Comparison of ENCODE assay signal across 10 mouse cellular contexts in genomic region chr6:112700392-112700791, GRCm38 (mm10). TPM values are rescaled to one million over a fixed set of nuclear protein-coding genes. Genes with fewer than 3 reads are reported as not detected.
DNase-seq lines count a peak whose midpoint lies in the region; ATAC-seq and TF ChIP-seq lines count a peak whose summit lies in the region.
"Had no signal": no experiment of that assay in that cellular context is flagged by ENCODE, and none has a peak within 500 bp of the region (broad histone marks: within the 10 kb centered on the region; RNA-seq: fewer than 3 reads in every experiment).

No protein-coding gene starts in this region.

- H3K9ac ChIP-seq in forebrain, embryonic 13.5 days = no peak overlapping the region
- H3K9ac ChIP-seq in forebrain, embryonic 12.5 days = no peak overlapping the region
- no peak overlapping the region for H3K9ac ChIP-seq in limb, embryonic 14.5 days (ENCODE audit: low read depth, low read length, severe bottlenecking)
- H3K9ac ChIP-seq: heart, embryonic 13.5 days; midbrain, embryonic 12.5 days had no signal

- TF ChIP-seq CTCF in spleen, adult 2 months (IDR thresholded peaks at IDR 0.05; ENCODE audit: extremely low read depth, insufficient read depth, insufficient read length, insufficient replicate concordance) = peak; percentile 44; the same call in 1 of the 2 replicates

- no peak overlapping the region for H3K4me2 ChIP-seq in forebrain, embryonic 13.5 days
- H3K4me2 ChIP-seq in forebrain, embryonic 12.5 days = no peak overlapping the region
- no peak overlapping the region for H3K4me2 ChIP-seq in limb, embryonic 14.5 days (replicated peaks; ENCODE audit: low read depth, low read length, severe bottlenecking)
- H3K4me2 ChIP-seq: heart, embryonic 13.5 days; midbrain, embryonic 12.5 days had no signal

- H3K27ac ChIP-seq in forebrain, embryonic 13.5 days = no peak overlapping the region
- H3K27ac ChIP-seq in forebrain, embryonic 12.5 days = no peak overlapping the region
- H3K27ac ChIP-seq in limb, embryonic 14.5 days (replicated peaks; ENCODE audit: low read depth, low read length) = no peak overlapping the region
- H3K27ac ChIP-seq in spleen, adult 2 months (ENCODE audit: insufficient read depth, low read length) = no peak overlapping the region
- H3K27ac ChIP-seq: heart, embryonic 13.5 days; midbrain, embryonic 12.5 days had no signal

- no peak overlapping the region for H3K4me3 ChIP-seq in forebrain, embryonic 13.5 days
- H3K4me3 ChIP-seq in forebrain, embryonic 12.5 days (replicated peaks) = no peak overlapping the region
- H3K4me3 ChIP-seq in limb, embryonic 14.5 days (replicated peaks; ENCODE audit: low read length) = no peak overlapping the region
- no peak overlapping the region for H3K4me3 ChIP-seq in spleen, adult 2 months (ENCODE audit: extremely low read depth, insufficient read depth, insufficient read length)
- H3K4me3 ChIP-seq: heart, embryonic 13.5 days; midbrain, embryonic 12.5 days had no signal

- no peak for TF ChIP-seq POLR2A in limb, embryonic 14.5 days (IDR thresholded peaks at IDR 0.05; ENCODE audit: borderline replicate concordance, extremely low read depth, insufficient read depth, insufficient read length)
- no peak for TF ChIP-seq POLR2A in spleen, adult 2 months (IDR thresholded peaks at IDR 0.05; ENCODE audit: low read depth, low read length)

- 0 out of 2 replicates have a peak, but pooled peaks cover 4% of the 10 kb centered on the region for H3K27me3 ChIP-seq in forebrain, embryonic 13.5 days
- 0 out of 2 replicates have a peak, but pooled peaks cover 4% of the 10 kb centered on the region for H3K27me3 ChIP-seq in forebrain, embryonic 12.5 days
- H3K27me3 ChIP-seq in limb, embryonic 14.5 days (ENCODE audit: control insufficient read depth, insufficient read depth, low read length) = 0 out of 2 replicates have a peak, but pooled peaks cover 3% of the 10 kb centered on the region
- no peaks in the 10 kb centered on the region for H3K27me3 ChIP-seq in spleen, adult 2 months (ENCODE audit: control insufficient read depth, insufficient read depth, low read length)

- 2% methylated on average over 1 of the region's 1 CpGs for WGBS in forebrain, embryonic 13.5 days
- WGBS in forebrain, embryonic 12.5 days = 0% methylated on average over 1 of the region's 1 CpGs
- WGBS in limb, embryonic 14.5 days = 0% methylated on average over 1 of the region's 1 CpGs
- 4% methylated on average over 1 of the region's 1 CpGs for WGBS in spleen, adult 2 months

- H3K36me3 ChIP-seq in forebrain, embryonic 13.5 days (ENCODE audit: poor library complexity, severe bottlenecking) = no peaks in the 10 kb centered on the region
- no peaks in the 10 kb centered on the region for H3K36me3 ChIP-seq in forebrain, embryonic 12.5 days (replicated peaks)
- H3K36me3 ChIP-seq in limb, embryonic 14.5 days (ENCODE audit: control insufficient read depth, insufficient read depth, low read length) = no peaks in the 10 kb centered on the region
- H3K36me3 ChIP-seq in spleen, adult 2 months (ENCODE audit: control insufficient read depth, insufficient read depth, low read length) = no peaks in the 10 kb centered on the region
- H3K36me3 ChIP-seq: heart, embryonic 13.5 days; midbrain, embryonic 12.5 days had no signal

- intact Hi-C loops in gastrocnemius, postnatal 14 days (cut with DNase I; ENCODE audit: low total_unique reads) = loop anchor here (5.0 kb wide), 1 partner anchor 302 kb away; no protein-coding TSS in a partner anchor

- no peaks in the 10 kb centered on the region for H3K9me3 ChIP-seq in forebrain, embryonic 13.5 days (replicated peaks)
- H3K9me3 ChIP-seq in forebrain, embryonic 12.5 days = no peaks in the 10 kb centered on the region
- H3K9me3 ChIP-seq in limb, embryonic 14.5 days (ENCODE audit: control insufficient read depth, low read length) = no peaks in the 10 kb centered on the region
- H3K9me3 ChIP-seq: heart, embryonic 13.5 days; midbrain, embryonic 12.5 days had no signal

- ATAC-seq in forebrain, embryonic 13.5 days = peak; percentile 25; the same call in 1 of the 2 replicates
- ATAC-seq in forebrain, embryonic 12.5 days (ENCODE audit: low FRiP score) = no peak
- ATAC-seq in limb, embryonic 14.5 days (ENCODE audit: low FRiP score, low read depth) = no peak

- DNase-seq in right cerebral cortex, adult 2 months (ENCODE audit: low spot score in 2 of 2) = peak; percentile 61 to 70
- DNase-seq in right cerebral cortex, postnatal 25 days = no peak
- peak; percentile 51 for DNase-seq in cerebellum, adult 11-12 months
- DNase-seq in gastrocnemius, postnatal 14 days = peak; percentile 34
- peak; percentile 60 for DNase-seq in limb, embryonic 14.5 days (ENCODE audit: low spot score)
- DNase-seq in spleen, adult 2 months (ENCODE audit: low read depth in 1 of 2, low spot score in 2 of 2) = peak in 1 of 2 experiments; percentile 54

- peaks cover 11% of the 10 kb centered on the region for H3K4me1 ChIP-seq in forebrain, embryonic 13.5 days
- peaks cover 7% of the 10 kb centered on the region; the same call in 1 of the 2 replicates for H3K4me1 ChIP-seq in forebrain, embryonic 12.5 days
- H3K4me1 ChIP-seq in limb, embryonic 14.5 days (ENCODE audit: control insufficient read depth, insufficient read depth, low read length) = no peaks in the 10 kb centered on the region
- H3K4me1 ChIP-seq in spleen, adult 2 months (ENCODE audit: control insufficient read depth, insufficient read depth, insufficient read length) = no peaks in the 10 kb centered on the region

RNA-seq across cellular contexts. Expression of gene Rad18, which starts 3.9 kb away (rescaled TPM):
- polyA plus RNA-seq in forebrain, embryonic 13.5 days (2015; fragmentation: Nextera tagmentation; extraction: Ambion mirVana) = 33.1 and 37.5 TPM in 2 replicates
- polyA plus RNA-seq in forebrain, embryonic 12.5 days (2016; fragmentation: Nextera tagmentation; extraction: Ambion mirVana) = 42.4 and 47.8 TPM in 2 replicates
- total RNA-seq in gastrocnemius, postnatal 14 days (2021) = 1 to 10 TPM; 2.0 to 2.3 TPM
- polyA plus RNA-seq in limb, embryonic 14.5 days (2012; rRNA removed) = 11.5 and 12.9 TPM in 2 replicates
- 29.2 and 30.1 TPM in 2 replicates for polyA plus RNA-seq in limb, embryonic 14.5 days (2014; fragmentation: Nextera tagmentation; extraction: Ambion mirVana)
- polyA plus RNA-seq in spleen, adult 2 months (2012; rRNA removed) = 1.8 and 2.0 TPM in 2 replicates
